Mouse (Mus musculus): ENCODE data around the gene Rasal1. TPM values are rescaled to one million over a fixed set of nuclear protein-coding genes. Genes with fewer than 3 reads are reported as not detected.

Gene Rasal1
- total RNA-seq, 1 experiment from 2014 or later = 4.5 TPM

- no peak for ATAC-seq (ENCODE audit: extremely low read depth, insufficient number of reproducible peaks, low FRiP score, poor library complexity, severe bottlenecking)
Observed at GRCm38 (mm10) chr5:120647814-120648491, 659 bp upstream of the Rasal1 start.

DNA sequence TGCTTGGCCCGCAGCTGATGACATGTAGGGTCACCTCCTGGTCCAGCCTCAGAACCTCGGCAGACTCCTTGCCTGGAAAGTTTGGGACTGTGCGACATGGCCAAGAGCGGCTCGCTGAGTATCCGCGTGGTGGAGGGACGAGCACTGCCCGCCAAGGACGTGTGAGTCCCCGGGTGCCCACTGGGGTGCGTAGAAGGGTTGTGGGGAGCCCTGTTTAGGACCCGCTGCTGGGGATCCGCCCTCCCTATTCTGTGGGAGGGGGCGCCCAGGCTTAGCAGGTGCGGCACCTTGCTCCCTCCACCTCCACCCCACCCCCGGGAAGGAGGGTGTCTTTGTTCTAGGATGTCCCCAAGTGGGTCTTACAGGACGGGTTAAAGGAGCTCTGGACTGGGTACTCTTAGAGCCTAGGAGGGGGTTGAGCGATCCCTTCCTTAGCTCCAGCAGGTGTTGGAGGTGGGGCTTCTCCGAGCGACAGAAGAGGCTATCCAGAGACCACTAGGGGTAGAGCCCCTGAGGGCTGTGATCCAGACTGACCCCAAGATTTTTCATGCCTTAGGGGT, 842 bp downstream of the Rasal1 start:
- 0 out of 2 replicates have a peak, but pooled peaks have one; percentile 11 for ATAC-seq (ENCODE audit: extremely low read depth, insufficient number of reproducible peaks, low FRiP score, poor library complexity, severe bottlenecking)

- ATAC-seq (ENCODE audit: extremely low read depth, insufficient number of reproducible peaks, low FRiP score, poor library complexity, severe bottlenecking) = no peak
Observed at GRCm38 (mm10) chr5:120649938-120650337, 1.3 kb downstream of the Rasal1 start.

GRCm38 (mm10) chr5:120651230-120651629, 2.6 kb downstream of the Rasal1 start:
- ATAC-seq (ENCODE audit: extremely low read depth, insufficient number of reproducible peaks, low FRiP score, poor library complexity, severe bottlenecking) = no peak

GRCm38 (mm10) chr5:120652915-120653701, 4.5 kb downstream of the Rasal1 start:
- ATAC-seq (ENCODE audit: extremely low read depth, insufficient number of reproducible peaks, low FRiP score, poor library complexity, severe bottlenecking) = no peak

DNA sequence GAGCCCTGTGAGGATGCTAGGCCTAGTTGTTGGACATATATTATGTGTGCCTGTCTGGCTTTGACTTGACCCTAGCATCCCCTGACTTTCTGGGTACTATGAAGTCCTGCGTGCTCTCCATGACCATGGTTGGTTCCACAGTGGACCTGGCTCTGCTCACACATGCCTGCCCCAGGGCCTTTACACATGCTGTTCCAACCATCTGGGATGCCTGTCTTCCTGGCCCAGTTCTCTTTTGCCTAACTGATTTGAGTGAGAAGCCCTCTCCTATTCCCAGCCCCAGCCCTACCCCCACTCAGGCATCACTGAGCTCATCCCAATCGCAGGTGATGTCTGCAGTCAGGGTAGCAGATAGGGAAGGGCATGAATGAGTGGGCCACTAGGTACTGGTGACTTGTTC, 5.3 kb downstream of the Rasal1 start:
- ATAC-seq (ENCODE audit: extremely low read depth, insufficient number of reproducible peaks, low FRiP score, poor library complexity, severe bottlenecking) = no peak

DNA sequence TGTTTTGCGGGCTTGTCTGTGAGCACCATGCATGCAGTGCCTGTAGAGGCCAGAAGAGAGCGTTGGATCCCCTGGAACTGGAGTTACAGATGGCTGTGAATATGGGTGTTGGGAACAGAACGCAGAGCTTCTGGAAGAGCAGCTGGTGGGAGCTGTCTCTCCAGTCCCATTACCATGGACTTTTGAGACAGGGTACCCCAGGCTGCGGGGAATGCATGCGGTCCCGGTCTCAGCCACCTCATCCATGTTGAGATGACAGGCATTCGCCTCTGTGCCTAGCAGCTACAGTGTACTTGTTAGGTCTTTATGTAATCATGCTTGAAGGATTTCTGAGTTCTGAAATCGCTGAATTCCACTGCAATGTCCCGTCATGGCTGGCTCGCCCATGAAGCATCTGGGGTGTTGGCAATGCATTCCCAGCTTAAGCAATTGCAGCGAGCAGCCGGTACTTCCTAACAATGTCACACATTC, 7.7 kb downstream of the Rasal1 start:
- no peak for ATAC-seq (ENCODE audit: extremely low read depth, insufficient number of reproducible peaks, low FRiP score, poor library complexity, severe bottlenecking)

DNA sequence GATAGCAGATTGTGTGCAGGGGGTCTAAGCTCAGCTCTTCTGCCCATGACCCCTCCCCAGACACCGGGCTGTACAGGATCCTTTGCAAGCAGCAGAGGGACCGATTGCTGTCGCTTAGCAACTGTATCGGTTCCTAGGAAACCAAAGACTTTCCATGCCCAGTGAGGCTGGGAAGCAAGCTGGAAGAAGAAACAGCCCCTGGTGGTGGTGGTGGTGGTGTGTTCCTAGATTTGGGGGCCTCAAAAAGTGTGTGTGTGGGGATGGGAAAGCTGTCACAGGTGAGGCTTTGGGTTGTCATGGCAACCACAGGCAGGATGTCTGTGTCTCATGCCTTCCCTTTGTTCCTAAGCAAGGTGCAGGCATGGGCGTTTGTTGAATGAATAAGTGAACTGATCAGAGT, 12.2 kb downstream of the Rasal1 start:
- ATAC-seq (ENCODE audit: extremely low read depth, insufficient number of reproducible peaks, low FRiP score, poor library complexity, severe bottlenecking) = no peak

GRCm38 (mm10) chr5:120664888-120665287, 16.3 kb downstream of the Rasal1 start:
- ATAC-seq (ENCODE audit: extremely low read depth, insufficient number of reproducible peaks, low FRiP score, poor library complexity, severe bottlenecking) = no peak

DNA sequence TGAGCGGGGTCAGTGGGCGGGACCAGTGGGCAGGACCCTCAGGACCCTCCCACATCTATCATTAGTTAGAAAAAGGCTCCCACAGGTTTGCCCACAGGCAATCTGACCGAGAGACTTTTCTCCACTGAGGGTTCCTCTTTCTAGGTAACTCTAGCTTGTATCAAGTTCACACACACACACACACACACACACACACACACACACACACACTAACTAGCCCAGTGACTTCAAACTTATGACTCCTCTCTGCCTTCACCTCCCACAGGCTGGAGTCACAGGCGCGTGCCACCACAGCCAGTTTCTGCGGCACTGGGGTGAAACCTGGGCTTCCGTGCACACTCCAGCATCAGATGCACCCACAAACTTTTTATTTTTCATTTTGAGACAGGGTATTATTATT, 20.1 kb downstream of the Rasal1 start:
- ATAC-seq (ENCODE audit: extremely low read depth, insufficient number of reproducible peaks, low FRiP score, poor library complexity, severe bottlenecking) = no peak

GRCm38 (mm10) chr5:120670132-120670531, 21.5 kb downstream of the Rasal1 start:
- ATAC-seq (ENCODE audit: extremely low read depth, insufficient number of reproducible peaks, low FRiP score, poor library complexity, severe bottlenecking) = no peak

DNA sequence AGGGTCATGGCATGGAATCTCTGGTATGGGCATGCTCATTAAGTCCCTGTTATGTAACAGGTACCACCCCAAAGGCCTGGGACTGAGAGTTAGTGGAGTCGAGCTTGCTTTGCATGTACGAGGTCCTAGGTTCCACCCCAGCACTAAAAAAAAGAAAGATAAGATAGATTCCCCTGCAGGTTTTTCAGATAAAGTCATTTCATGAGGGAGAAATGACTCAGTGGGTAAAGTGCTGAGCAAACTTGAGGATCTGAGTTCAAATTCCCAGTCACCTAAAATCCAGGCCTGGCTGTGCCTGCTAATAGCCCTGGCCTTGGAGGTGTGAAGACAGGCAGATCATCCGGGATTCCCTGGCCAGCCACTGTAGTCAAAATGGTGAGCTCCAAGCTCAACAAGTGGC, 23.3 kb downstream of the Rasal1 start:
- ATAC-seq (ENCODE audit: extremely low read depth, insufficient number of reproducible peaks, low FRiP score, poor library complexity, severe bottlenecking) = no peak

GRCm38 (mm10) chr5:120673626-120674025, 25.0 kb downstream of the Rasal1 start:
- peak; percentile 62 for ATAC-seq (ENCODE audit: extremely low read depth, insufficient number of reproducible peaks, low FRiP score, poor library complexity, severe bottlenecking)

- ATAC-seq (ENCODE audit: extremely low read depth, insufficient number of reproducible peaks, low FRiP score, poor library complexity, severe bottlenecking) = no peak
Observed at GRCm38 (mm10) chr5:120674229-120675145, 25.9 kb downstream of the Rasal1 start.

GRCm38 (mm10) chr5:120677516-120677915, 28.9 kb downstream of the Rasal1 start:
- no peak for ATAC-seq (ENCODE audit: extremely low read depth, insufficient number of reproducible peaks, low FRiP score, poor library complexity, severe bottlenecking)

DNA sequence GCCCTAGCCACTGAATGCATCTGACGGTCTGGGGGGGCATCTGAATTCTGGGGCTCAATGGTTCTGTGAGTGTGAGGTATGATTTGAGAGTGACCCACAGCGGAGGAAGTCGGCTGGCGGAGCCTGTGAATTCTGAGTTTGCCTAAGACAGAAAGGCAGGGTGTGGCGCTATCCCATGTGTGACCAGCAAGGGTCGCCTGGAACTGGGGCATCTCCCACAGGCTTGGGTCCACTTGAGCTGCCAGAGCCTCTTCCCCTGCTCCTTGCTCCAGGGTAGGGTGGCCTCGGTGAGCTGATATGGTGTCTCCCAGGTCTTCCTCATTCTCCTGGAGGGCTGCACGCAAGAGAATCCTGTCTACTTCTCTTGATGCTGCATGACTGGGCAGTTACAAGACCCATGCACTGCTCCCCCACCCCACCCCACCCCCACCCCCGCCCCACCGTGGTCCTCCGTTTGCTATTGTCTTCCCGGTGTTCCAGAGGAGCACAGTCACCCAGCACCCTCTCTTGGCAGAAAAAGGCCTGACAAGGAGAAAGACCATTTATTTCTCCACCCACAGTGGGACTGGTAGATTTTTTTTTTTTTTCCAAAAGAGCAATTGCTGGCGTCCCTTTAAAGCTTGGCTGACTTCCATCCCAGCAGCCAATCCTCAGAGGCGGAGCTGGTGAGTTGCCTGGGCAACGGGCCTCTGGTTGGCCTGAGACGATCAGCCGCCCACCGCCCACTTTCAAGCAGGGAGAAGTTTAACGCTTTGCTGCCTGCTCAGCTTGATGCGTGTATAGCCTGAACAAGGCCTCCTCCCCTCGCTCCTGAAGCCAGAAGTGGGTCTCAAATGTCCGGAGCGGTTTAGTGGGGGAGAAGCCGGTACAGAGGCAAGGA, 31.3 kb downstream of the Rasal1 start:
- peak; percentile 24 for ATAC-seq (ENCODE audit: extremely low read depth, insufficient number of reproducible peaks, low FRiP score, poor library complexity, severe bottlenecking)

DNA sequence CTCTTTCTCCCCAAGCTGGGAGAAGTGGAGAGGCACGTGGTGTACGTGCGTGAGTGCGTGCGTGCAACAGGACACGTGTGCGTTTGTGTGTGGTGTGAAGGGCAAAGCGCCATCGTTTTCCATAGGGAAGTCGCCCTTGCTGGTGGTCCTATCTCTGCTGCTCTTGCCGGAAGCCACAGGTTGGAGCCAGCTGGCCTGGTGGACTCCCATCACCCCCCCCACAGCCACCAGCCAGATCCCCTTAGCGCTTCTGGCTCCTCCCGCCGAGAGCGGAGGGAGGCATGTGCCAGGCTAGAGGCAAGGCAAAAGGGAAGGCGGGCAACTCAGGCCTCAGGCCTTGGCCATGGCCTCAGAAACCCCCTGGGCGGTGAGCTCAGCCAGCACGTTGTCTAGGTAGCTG, 32.3 kb downstream of the Rasal1 start:
- ATAC-seq (ENCODE audit: extremely low read depth, insufficient number of reproducible peaks, low FRiP score, poor library complexity, severe bottlenecking) = no peak

Data from neutrophil, adult 5-6 weeks (primary cell).